Mouse (Mus musculus) MEL (cell line): ENCODE results near the gene Ranbp3l. TPM values are rescaled to one million over a fixed set of nuclear protein-coding genes. Genes with fewer than 3 reads are reported as not detected.

Source experiments
- DNase-seq: peaks from one replicate; pipeline ENCODE4 v3.0.0; 2011; ENCODE audit warnings: low read depth, low spot score
- H3K27ac ChIP-seq: 2 replicates; pipeline ENCODE4 v1.5.1; 2012; ENCODE audit warnings: low read depth, mild to moderate bottlenecking, control low read depth, low read length, moderate library complexity; ENCODE audit not compliant: control insufficient read depth
- H3K27me3 ChIP-seq, 2 experiments: fragments of 150-350 bp in 1 of 2; sonication (generic) in 1 of 2; 2 replicates each; pipeline ENCODE4 v1.6.1; 2012; ENCODE audit warnings: low read length in 2 of 2, mild to moderate bottlenecking in 2 of 2, improper control_type of control experiment in 1 of 2, moderate library complexity in 1 of 2; ENCODE audit not compliant: insufficient read depth in 2 of 2, control insufficient read depth in 1 of 2
- H3K36me3 ChIP-seq, 2 experiments: 2 replicates each; pipeline ENCODE4 v1.6.1; 2012 to 2014; ENCODE audit warnings: low read length in 2 of 2, improper control_type of control experiment in 1 of 2, inconsistent platforms in 1 of 2, mild to moderate bottlenecking in 1 of 2; ENCODE audit not compliant: insufficient read depth in 2 of 2, control insufficient read depth in 1 of 2
- H3K4me1 ChIP-seq, 2 experiments: fragments of 150-350 bp in 1 of 2; sonication (generic) in 1 of 2; 2 replicates each; pipeline ENCODE4 v1.6.1; 2012; ENCODE audit warnings: low read length in 2 of 2, improper control_type of control experiment in 1 of 2, mild to moderate bottlenecking in 1 of 2; ENCODE audit not compliant: insufficient read depth in 2 of 2, control insufficient read depth in 1 of 2
- H3K4me3 ChIP-seq, 2 experiments: fragments of 150-350 bp in 1 of 2; sonication (generic) in 1 of 2; 2 replicates each; pipeline ENCODE4 v1.5.1; 2012; ENCODE audit warnings: low read depth in 2 of 2, low read length in 2 of 2, mild to moderate bottlenecking in 2 of 2, moderate library complexity in 2 of 2, control low read depth in 1 of 2, improper control_type of control experiment in 1 of 2; ENCODE audit not compliant: control insufficient read depth in 1 of 2, insufficient read depth in 1 of 2
- H3K79me2 ChIP-seq: 2 replicates; pipeline ENCODE4 v1.6.1; 2012; ENCODE audit warnings: mild to moderate bottlenecking, low read length, moderate library complexity; ENCODE audit not compliant: control insufficient read depth, poor library complexity, insufficient read depth
- H3K9ac ChIP-seq: 2 replicates; pipeline ENCODE4 v1.6.1; 2012; ENCODE audit warnings: low read depth, mild to moderate bottlenecking, control low read depth, low read length, moderate library complexity; ENCODE audit not compliant: control insufficient read depth, poor library complexity, severe bottlenecking
- H3K9me3 ChIP-seq: fragments of 150-350 bp; sonication (generic); replicated peaks from 2 replicates; pipeline ENCODE4 v1.6.1; 2012; ENCODE audit warnings: mild to moderate bottlenecking, low read length, improper control_type of control experiment, moderate library complexity; ENCODE audit not compliant: insufficient read depth
- BHLHE40 ChIP-seq: IDR thresholded peaks from 2 replicates; pipeline ENCODE4 v1.6.1; 2012; ENCODE audit warnings: low read depth, mild to moderate bottlenecking, inconsistent platforms, low read length, improper control_type of control experiment, borderline replicate concordance
- E2F4 ChIP-seq: IDR thresholded peaks from 2 replicates; pipeline ENCODE4 v1.6.1; 2011; ENCODE audit warnings: low read depth, low read length, improper control_type of control experiment, borderline replicate concordance
- ELF1 ChIP-seq: IDR thresholded peaks from 2 replicates; pipeline ENCODE4 v1.6.1; 2014; ENCODE audit warnings: low read depth, mild to moderate bottlenecking, inconsistent platforms, low read length, improper control_type of control experiment, moderate library complexity
- ETS1 ChIP-seq: IDR thresholded peaks from 2 replicates; pipeline ENCODE4 v1.6.1; 2012; ENCODE audit warnings: low read depth, mild to moderate bottlenecking, inconsistent platforms, low read length, improper control_type of control experiment, moderate library complexity
- KAT2A ChIP-seq: conservative IDR thresholded peaks from 2 replicates; pipeline ENCODE4 v1.6.1; 2012; ENCODE audit warnings: low read depth, low read length, improper control_type of control experiment, inconsistent platforms
- MAFK ChIP-seq: IDR thresholded peaks from 2 replicates; pipeline ENCODE4 v1.6.1; 2011; ENCODE audit warnings: low read depth, mild to moderate bottlenecking, low read length, improper control_type of control experiment, borderline replicate concordance
- MAX ChIP-seq: IDR thresholded peaks from 2 replicates; pipeline ENCODE4 v1.6.1; 2011; ENCODE audit warnings: low read length, improper control_type of control experiment
- MEF2A ChIP-seq: IDR thresholded peaks from 2 replicates; pipeline ENCODE4 v1.6.1; 2014; ENCODE audit warnings: low read depth, mild to moderate bottlenecking, inconsistent platforms, low read length, improper control_type of control experiment; ENCODE audit not compliant: poor library complexity, insufficient replicate concordance, severe bottlenecking; ENCODE audit errors: extremely low read depth
- POLR2AphosphoS5 ChIP-seq: IDR thresholded peaks from 2 replicates; pipeline ENCODE4 v1.6.1; 2012; ENCODE audit warnings: low read depth, borderline replicate concordance, mild to moderate bottlenecking, inconsistent platforms, low read length, moderate library complexity, mixed read lengths
- RAD21 ChIP-seq: IDR thresholded peaks from 2 replicates; pipeline ENCODE4 v1.6.1; 2011; ENCODE audit warnings: mild to moderate bottlenecking, low read depth, low read length, improper control_type of control experiment
- RCOR1 ChIP-seq: IDR thresholded peaks from 2 replicates; pipeline ENCODE4 v1.6.1; 2012; ENCODE audit warnings: low read depth, mild to moderate bottlenecking, inconsistent platforms, low read length, improper control_type of control experiment
- SIN3A ChIP-seq: IDR thresholded peaks from 2 replicates; pipeline ENCODE4 v1.6.1; 2012; ENCODE audit warnings: low read length, improper control_type of control experiment, inconsistent platforms
- ZMIZ1 ChIP-seq: IDR thresholded peaks from 2 replicates; pipeline ENCODE4 v1.6.1; 2012; ENCODE audit warnings: low read depth, mild to moderate bottlenecking, inconsistent platforms, low read length, improper control_type of control experiment, moderate library complexity
- polyA plus RNA-seq, 2 experiments: library from polyadenylated mRNA; stranded (reverse) in 1 of 2; unstranded in 1 of 2; fragments of >175 nt in 1 of 2; fragments of >200 nt in 1 of 2; gene quantifications; 2 replicates each; pipeline versions ENCODE4 v1.2.1 to v1.2.4; 2012; ENCODE audit warnings: low replicate concordance in 2 of 2, low read depth in 1 of 2; ENCODE audit not compliant: insufficient read length in 2 of 2, insufficient read depth in 1 of 2, missing spikeins in 1 of 2
- total RNA-seq: library from RNA; depleted of rRNA; stranded (reverse); fragments of 300-350 nt; gene quantifications from 2 replicates; pipeline ENCODE4 v1.2.3, GENCODE M21; 2012; rRNA removed

The Ranbp3l gene
- total and polyA plus RNA-seq, 3 experiments = 0.06 TPM; not detected in 2

- TF ChIP-seq ZMIZ1 (no peak), ELF1 (no peak), SIN3A (no peak), KAT2A (no peak)
- Histone ChIP-seq H3K27ac (no peak overlapping the region), H3K36me3 (peaks cover 0 to 44% of the 10 kb centered on the region in 2 experiments; a peak in 3 of 4 replicates), H3K79me2 (no peaks in the 10 kb centered on the region), H3K9ac (no peak overlapping the region), H3K27me3 (no peaks in the 10 kb centered on the region), H3K9me3 (no peaks in the 10 kb centered on the region), H3K4me1 (no peaks in the 10 kb centered on the region; a peak in 1 of 4 replicates), H3K4me3 (no peak overlapping the region)
- no peak for DNase-seq
These were observed 145.8 kb downstream of the Ranbp3l start for GRCm38 (mm10) chr15:9113556-9113955.

- Histone ChIP-seq H3K4me1 (peaks cover 2% of the 10 kb centered on the region in 2 experiments; a peak in 1 of 4 replicates), H3K4me3 (no peak overlapping the region), H3K79me2 (no peaks in the 10 kb centered on the region), H3K27me3 (no peaks in the 10 kb centered on the region), H3K9ac (no peak overlapping the region), H3K9me3 (no peaks in the 10 kb centered on the region), H3K36me3 (peaks cover 3 to 41% of the 10 kb centered on the region in 2 experiments; a peak in 3 of 4 replicates), H3K27ac (no peak overlapping the region)
- no peak for DNase-seq
- TF ChIP-seq ETS1 (no peak), MEF2A (no peak), E2F4 (no peak), SIN3A (no peak), BHLHE40 (no peak), MAX (no peak)
These were observed 146.4 kb downstream of the Ranbp3l start for GRCm38 (mm10) chr15:9114131-9114530.

GRCm38 (mm10) chr15:9114599-9114998 lies 146.8 kb downstream of the Ranbp3l start:
- DNase-seq = no peak
- Histone ChIP-seq H3K27me3 (no peaks in the 10 kb centered on the region), H3K4me3 (no peak overlapping the region), H3K9me3 (no peaks in the 10 kb centered on the region), H3K4me1 (peaks cover 2% of the 10 kb centered on the region in 2 experiments; a peak in 1 of 4 replicates), H3K79me2 (no peaks in the 10 kb centered on the region), H3K36me3 (peaks cover 3 to 46% of the 10 kb centered on the region in 2 experiments; a peak in 3 of 4 replicates), H3K9ac (no peak overlapping the region), H3K27ac (no peak overlapping the region)
- no peak for TF ChIP-seq RAD21
- no peak for TF ChIP-seq MAFK
- TF ChIP-seq POLR2AphosphoS5 = no peak
- no peak for TF ChIP-seq RCOR1

Other genes with a start within 250 kb of the Ranbp3l start
- gene Nadk2, start 103.3 kb downstream of the Ranbp3l start, total RNA-seq = 168 and 221 TPM in 2 replicates
- 100 to 1,000 TPM; 361 to 659 TPM for gene Nadk2, start 103.3 kb downstream of the Ranbp3l start, polyA plus RNA-seq
- 7.9 and 8.9 TPM in 2 replicates for gene Lmbrd2, start 172.6 kb downstream of the Ranbp3l start, total RNA-seq
- 10 to 100 TPM in 1 of 2 experiments, 1 to 10 TPM in 1; 8.2 to 62.9 TPM for gene Lmbrd2, start 172.6 kb downstream of the Ranbp3l start, polyA plus RNA-seq
- gene Skp2, start 187.5 kb downstream of the Ranbp3l start, total RNA-seq = 40.2 and 46.9 TPM in 2 replicates
- gene Skp2, start 187.5 kb downstream of the Ranbp3l start, polyA plus RNA-seq = 10 to 100 TPM in 1 of 2 experiments, not detected in 1; 61.4 TPM